Comparison of ENCODE assay signal across 17 mouse cellular contexts in genomic region chr15:6326011-6326410, GRCm38 (mm10). TPM values are rescaled to one million over a fixed set of nuclear protein-coding genes. Genes with fewer than 3 reads are reported as not detected.
DNase-seq lines count a peak whose midpoint lies in the region; ATAC-seq and TF ChIP-seq lines count a peak whose summit lies in the region.
"Had no signal": no experiment of that assay in that cellular context is flagged by ENCODE, and none has a peak within 500 bp of the region (broad histone marks: within the 10 kb centered on the region; RNA-seq: fewer than 3 reads in every experiment).

No protein-coding gene starts in this region.

- H3K27ac ChIP-seq in heart, embryonic 11.5 days (ENCODE audit: low read depth, low read length) = no peak overlapping the region
- H3K27ac ChIP-seq in lung, postnatal 0 days (ENCODE audit: low read length) = no peak overlapping the region
- no peak overlapping the region for H3K27ac ChIP-seq in embryonic facial prominence, embryonic 10.5 days (replicated peaks)
- H3K27ac ChIP-seq: heart, adult 2 months; hindbrain, embryonic 14.5 days; midbrain, embryonic 13.5 days had no signal

- WGBS in heart, embryonic 11.5 days (ENCODE audit: insufficient replicate concordance) = 65% methylated on average over 4 of the region's 4 CpGs
- WGBS in lung, postnatal 0 days = 35% methylated on average over 4 of the region's 4 CpGs
- 86% methylated on average over 4 of the region's 4 CpGs for WGBS in embryonic facial prominence, embryonic 10.5 days

- no peaks in the 10 kb centered on the region for H3K27me3 ChIP-seq in heart, embryonic 11.5 days (ENCODE audit: control insufficient read depth, insufficient read depth, low read length)
- no peaks in the 10 kb centered on the region for H3K27me3 ChIP-seq in lung, postnatal 0 days (replicated peaks; ENCODE audit: insufficient read depth, low read length)
- no peaks in the 10 kb centered on the region for H3K27me3 ChIP-seq in embryonic facial prominence, embryonic 10.5 days (replicated peaks; ENCODE audit: low read depth, poor library complexity, severe bottlenecking)
- H3K27me3 ChIP-seq: midbrain, embryonic 13.5 days had no signal

- H3K36me3 ChIP-seq in heart, embryonic 11.5 days (ENCODE audit: control insufficient read depth, insufficient read depth, low read length) = no peaks in the 10 kb centered on the region
- no peaks in the 10 kb centered on the region for H3K36me3 ChIP-seq in lung, postnatal 0 days (ENCODE audit: insufficient read depth, low read length)
- no peaks in the 10 kb centered on the region for H3K36me3 ChIP-seq in embryonic facial prominence, embryonic 10.5 days (replicated peaks)
- H3K36me3 ChIP-seq: midbrain, embryonic 13.5 days had no signal

- H3K4me3 ChIP-seq in heart, embryonic 11.5 days (ENCODE audit: low read depth, low read length) = no peak overlapping the region
- H3K4me3 ChIP-seq in lung, postnatal 0 days (ENCODE audit: low read depth, low read length) = no peak overlapping the region
- H3K4me3 ChIP-seq in embryonic facial prominence, embryonic 10.5 days = no peak overlapping the region
- H3K4me3 ChIP-seq: heart, adult 2 months; midbrain, embryonic 13.5 days had no signal

- H3K9ac ChIP-seq in heart, embryonic 11.5 days (ENCODE audit: low read depth, low read length) = no peak overlapping the region
- H3K9ac ChIP-seq in lung, postnatal 0 days (replicated peaks; ENCODE audit: low read depth) = no peak overlapping the region
- H3K9ac ChIP-seq: hindbrain, embryonic 14.5 days; midbrain, embryonic 13.5 days had no signal

- no peak for TF ChIP-seq CTCF in lung, postnatal 0 days (IDR thresholded peaks at IDR 0.05)

- no peaks in the 10 kb centered on the region for H3K9me3 ChIP-seq in heart, embryonic 11.5 days (replicated peaks; ENCODE audit: control insufficient read depth, low read length)
- H3K9me3 ChIP-seq in lung, postnatal 0 days (ENCODE audit: low read length) = no peaks in the 10 kb centered on the region
- H3K9me3 ChIP-seq in embryonic facial prominence, embryonic 10.5 days = no peaks in the 10 kb centered on the region
- H3K9me3 ChIP-seq: midbrain, embryonic 13.5 days had no signal

- no peak for ATAC-seq in heart, embryonic 11.5 days (replicated peaks; ENCODE audit: insufficient number of reproducible peaks, low FRiP score, low TSS enrichment)
- peak; percentile 87 for ATAC-seq in lung, postnatal 0 days
- ATAC-seq in megakaryocyte progenitor cell, adult 5-6 weeks (replicated peaks; ENCODE audit: poor library complexity) = peak; percentile 66
- ATAC-seq: CD4-positive, CD25-positive, alpha-beta regulatory T cell, adult 4 months; midbrain, embryonic 13.5 days had no signal

- DNase-seq in heart, adult 18-20 months = peak; percentile 16 to 19
- DNase-seq in lung, postnatal 0 days (ENCODE audit: low spot score) = peak; percentile 66
- DNase-seq in lung, adult 18-20 months = no peak
- peak; percentile 17 for DNase-seq in Muller cell, postnatal 12 days (ENCODE audit: inconsistent ontology term)
- DNase-seq in embryonic facial prominence, embryonic 10.5 days (ENCODE audit: low spot score) = no peak
- DNase-seq in neural tube, embryonic 10.5 days (ENCODE audit: extremely low spot score, low spot score) = no peak
- DNase-seq: cerebellum, adult 11-12 months; cerebellum, postnatal 36 days; heart, adult 2 months; kidney, adult 2 months; kidney, postnatal 4 days had no signal

- H3K4me2 ChIP-seq in heart, embryonic 11.5 days = no peak overlapping the region
- no peak overlapping the region; the same call in 1 of the 2 replicates for H3K4me2 ChIP-seq in lung, postnatal 0 days (replicated peaks; ENCODE audit: low read depth, low read length)
- H3K4me2 ChIP-seq: hindbrain, embryonic 14.5 days; liver, embryonic 11.5 days; midbrain, embryonic 13.5 days had no signal

- no peaks in the 10 kb centered on the region for H3K4me1 ChIP-seq in heart, embryonic 11.5 days (ENCODE audit: control insufficient read depth, insufficient read depth, low read length)
- H3K4me1 ChIP-seq in lung, postnatal 0 days (ENCODE audit: insufficient read depth, low read depth, low read length) = no peaks in the 10 kb centered on the region
- peaks cover 13% of the 10 kb centered on the region for H3K4me1 ChIP-seq in embryonic facial prominence, embryonic 10.5 days
- H3K4me1 ChIP-seq: midbrain, embryonic 13.5 days had no signal

- no peak for TF ChIP-seq EP300 in lung, postnatal 0 days (IDR thresholded peaks at IDR 0.05)

RNA-seq across cellular contexts. Expression of gene Dab2, which starts 26.4 kb away (rescaled TPM):
- 10 to 100 TPM; 15.1 to 17.2 TPM for total RNA-seq in heart, adult 18-20 months (2021)
- 46.0 and 52.2 TPM in 2 replicates for polyA plus RNA-seq in heart, embryonic 11.5 days (2014; fragmentation: Nextera tagmentation; extraction: Ambion mirVana)
- 20.9 and 25.7 TPM in 2 replicates for polyA plus RNA-seq in lung, postnatal 0 days (2015; fragmentation: Nextera tagmentation; extraction: Ambion mirVana)
- 3.4 and 3.9 TPM in 2 replicates for total RNA-seq in megakaryocyte progenitor cell, adult 5-6 weeks (2015)
- total RNA-seq in megakaryocyte progenitor cell, adult 5-6 weeks (2017) = 0.75 and 3.0 TPM in 2 replicates
- polyA plus RNA-seq in embryonic facial prominence, embryonic 10.5 days (2016; fragmentation: Nextera tagmentation; extraction: Ambion mirVana) = 40.2 and 47.5 TPM in 2 replicates
- polyA plus RNA-seq: CD4-positive, CD25-positive, alpha-beta regulatory T cell, adult 4 months had no signal

Comparison
In these comparisons a context has a peak if more than half of its experiments do, and no peak if none do; other contexts are left out.
1. DNase-seq: peak in heart, adult 18-20 months (2 of 2), lung, postnatal 0 days (single experiment) and Muller cell, postnatal 12 days (single experiment); none in lung, adult 18-20 months (0 of 2), embryonic facial prominence, embryonic 10.5 days (single experiment) and neural tube, embryonic 10.5 days (single experiment).